Mouse (Mus musculus) CD4-positive, CD25-positive, alpha-beta regulatory T cell (primary cell): ENCODE data around the gene Ivd. TPM values are rescaled to one million over a fixed set of nuclear protein-coding genes. Genes with fewer than 3 reads are reported as not detected.

ENCODE experiments used
- polyA plus RNA-seq: library from polyadenylated mRNA; unstranded; fragments of 100-300 nt; shearing (Covaris generic); gene quantifications from one replicate; pipeline ENCODE4 v1.2.1, GENCODE M21; 2017

Gene Ivd
- polyA plus RNA-seq: 66.6 TPM

DNA sequence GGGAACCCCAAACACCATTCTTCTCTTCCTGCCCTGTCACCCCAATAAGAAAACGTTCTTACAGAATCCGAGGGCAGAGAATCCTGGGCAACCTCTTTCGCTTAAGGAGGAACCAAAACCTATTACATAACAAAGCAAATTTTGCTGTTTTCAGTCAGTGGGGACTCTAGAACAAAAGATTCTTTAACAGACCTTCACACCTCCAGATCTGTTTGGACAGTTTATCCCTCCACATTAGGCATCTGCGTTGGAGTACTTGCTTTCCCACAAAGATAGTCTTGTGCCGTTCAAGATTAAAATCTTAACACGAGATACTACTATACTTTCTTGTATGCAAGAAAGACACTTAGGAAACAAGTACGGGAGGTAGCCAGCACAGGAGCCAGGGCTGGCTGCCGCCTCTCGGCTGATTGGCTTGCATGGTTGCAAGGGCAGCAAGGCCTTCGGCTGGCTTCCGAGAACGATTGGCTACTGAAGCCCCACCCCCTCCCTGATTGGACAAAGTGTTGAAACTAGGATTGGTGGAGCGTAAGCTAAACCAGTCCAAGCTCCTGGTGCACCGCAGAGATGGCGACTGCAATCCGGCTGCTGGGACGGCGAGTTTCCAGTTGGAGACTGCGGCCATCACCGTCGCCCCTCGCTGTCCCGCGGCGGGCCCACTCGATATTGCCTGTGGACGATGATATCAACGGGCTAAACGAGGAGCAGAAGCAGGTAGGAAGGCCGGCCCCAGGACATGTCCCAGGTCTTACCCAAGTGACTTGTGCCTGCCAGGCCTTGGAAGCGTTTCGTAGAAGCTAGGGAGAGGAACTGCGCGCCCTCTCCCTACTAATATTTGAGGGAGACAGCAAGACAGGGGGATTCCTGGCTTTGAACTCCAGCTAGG, at the start of gene Ivd:
TSS of gene Ivd (plus strand) at position 501 of the 886 bp plus-strand sequence.

DNA sequence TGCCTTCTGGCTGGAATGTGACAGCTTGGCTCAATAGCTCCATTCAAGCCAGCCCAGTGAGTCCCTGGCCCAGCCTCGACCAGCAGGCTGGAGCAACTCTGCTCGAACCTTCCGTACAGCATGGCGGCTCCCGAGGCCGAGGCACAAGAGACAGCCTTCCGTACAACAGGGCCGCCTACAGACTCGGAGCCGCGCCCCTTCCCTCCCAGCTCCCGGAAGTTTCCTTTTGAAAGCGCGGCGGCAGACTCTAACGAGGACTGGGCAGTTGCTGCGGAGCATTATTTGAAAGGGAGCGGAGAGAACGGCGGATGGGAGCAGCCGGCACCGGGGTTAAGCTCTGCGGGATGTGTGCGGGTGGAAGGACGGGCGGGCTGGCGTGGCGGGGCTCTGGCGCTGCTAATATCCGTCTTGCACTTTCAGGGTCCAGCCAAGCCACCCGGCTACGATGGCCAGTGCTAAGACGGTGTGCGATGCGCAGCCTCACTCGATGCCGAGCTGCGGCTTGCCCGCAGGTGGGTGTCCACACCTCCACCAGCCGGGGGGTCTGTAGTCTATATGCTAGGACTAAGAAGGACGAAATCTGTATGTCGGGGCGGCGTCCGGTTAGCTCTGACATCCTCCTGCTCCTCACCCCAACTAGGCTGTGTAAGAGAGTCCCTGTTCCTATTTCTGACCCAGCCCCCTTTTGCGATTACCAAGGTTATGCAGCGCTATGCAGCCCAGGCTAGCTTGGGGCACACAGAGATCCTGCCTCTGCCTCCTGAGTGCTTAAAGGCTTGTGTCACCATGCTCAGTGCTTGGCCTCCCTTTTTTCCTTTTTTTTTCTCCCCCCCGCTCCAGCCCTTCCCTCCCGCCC, 47.5 kb upstream of the Ivd start, which contains the start of gene Knstrn:
TSS of gene Knstrn (plus strand) at position 23 of the 856 bp plus-strand sequence.

DNA sequence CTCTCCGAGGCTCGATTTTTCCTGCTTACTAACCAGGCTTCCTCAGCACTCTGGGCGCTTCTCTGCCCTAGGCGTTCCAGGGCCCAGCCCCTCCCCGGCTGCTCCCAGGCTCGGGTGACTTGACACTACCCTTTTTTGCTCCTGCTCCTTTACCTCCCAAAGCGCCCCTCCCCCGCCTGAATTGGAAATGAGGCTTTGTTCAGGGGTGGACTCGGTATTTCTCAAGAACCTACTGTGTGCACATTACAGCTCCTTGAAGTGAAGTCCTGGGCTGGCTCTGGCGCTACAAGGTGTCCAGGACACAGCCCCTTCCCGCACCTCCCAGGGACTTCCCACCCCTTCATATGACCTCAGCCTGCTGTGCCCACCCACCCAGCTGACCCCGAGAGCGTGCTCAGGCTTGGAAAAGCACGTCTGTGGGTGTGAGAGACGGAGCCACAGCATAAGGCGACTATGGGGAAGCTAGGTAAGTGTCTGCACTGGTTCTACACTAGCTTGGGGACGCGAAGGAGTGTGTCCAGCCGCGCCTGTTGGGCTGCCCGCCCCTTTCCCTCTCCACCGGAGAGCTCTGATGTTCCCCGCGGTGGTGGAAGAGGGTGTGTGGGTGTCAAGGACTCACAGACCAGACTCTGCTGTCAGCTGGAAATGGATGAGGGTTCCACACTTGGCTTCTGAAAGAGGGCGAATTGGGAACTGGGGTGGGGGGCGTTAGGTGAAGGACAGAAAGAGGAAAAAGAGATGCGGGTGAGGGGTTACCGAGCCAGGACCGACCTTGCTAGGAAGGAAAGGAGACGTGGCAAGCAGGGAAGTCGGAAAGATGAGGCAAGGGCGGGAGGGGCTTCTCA, 38.4 kb downstream of the Ivd start, which contains the start of gene Bahd1:
TSS of gene Bahd1 (plus strand) at position 397 of the 845 bp plus-strand sequence.

DNA sequence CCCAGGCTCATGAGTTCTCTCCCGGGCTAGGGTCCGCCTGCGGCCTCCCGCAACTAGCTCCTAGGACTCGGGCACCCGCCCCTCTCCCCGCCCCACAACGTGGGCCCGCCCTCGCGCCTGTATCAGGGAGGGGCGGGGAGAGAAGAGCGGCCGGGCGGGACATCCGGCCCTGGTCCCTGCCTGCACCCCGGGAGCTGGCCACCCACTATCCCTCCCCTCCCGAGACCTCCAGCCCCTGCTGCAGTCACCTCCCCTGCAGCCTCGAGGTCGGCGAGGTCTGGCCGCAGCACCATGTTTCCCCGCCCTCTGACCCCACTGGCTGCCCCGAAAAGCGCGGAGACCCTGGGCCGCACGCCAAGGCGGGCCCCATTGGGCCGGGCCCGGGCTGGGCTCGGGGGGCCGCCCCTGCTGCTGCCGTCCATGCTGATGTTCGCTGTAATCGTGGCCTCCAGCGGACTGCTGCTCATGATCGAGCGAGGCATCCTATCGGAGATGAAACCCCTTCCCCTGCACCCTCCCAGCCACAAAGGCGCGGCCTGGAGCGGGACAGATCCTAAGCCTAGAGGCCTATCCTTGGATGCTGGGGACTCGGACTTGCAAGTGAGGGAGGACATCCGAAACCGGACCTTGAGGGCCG, 64.7 kb downstream of the Ivd start, which contains the start of gene Chst14:
TSS of gene Chst14 (plus strand) at position 136 of the 637 bp plus-strand sequence.

Other genes with a start within 250 kb of the Ivd start
- 0.20 TPM for gene Pak6, start 198.7 kb upstream of the Ivd start, polyA plus RNA-seq
- not detected for gene Ankrd63, start 158.0 kb upstream of the Ivd start, polyA plus RNA-seq
- 56.3 TPM for gene Plcb2, start 133.5 kb upstream of the Ivd start, polyA plus RNA-seq
- gene Inafm2, start 116.2 kb upstream of the Ivd start, polyA plus RNA-seq: 8.2 TPM
- 0.12 TPM for gene Ccdc9b, start 99.3 kb upstream of the Ivd start, polyA plus RNA-seq
- gene Phgr1, start 89.2 kb upstream of the Ivd start, polyA plus RNA-seq: not detected
- 0.12 TPM for gene Disp2, start 82.2 kb upstream of the Ivd start, polyA plus RNA-seq
- gene Knstrn, start 48.0 kb upstream of the Ivd start, polyA plus RNA-seq: 9.4 TPM
- 22.5 TPM for gene Bahd1, start 38.4 kb downstream of the Ivd start, polyA plus RNA-seq
- 5.8 TPM for gene Chst14, start 64.5 kb downstream of the Ivd start, polyA plus RNA-seq
- 21.6 TPM for gene Ccdc32, start 167.4 kb downstream of the Ivd start, polyA plus RNA-seq
- 2.3 TPM for gene Rpusd2, start 172.8 kb downstream of the Ivd start, polyA plus RNA-seq
- 2.5 TPM for gene Knl1, start 185.2 kb downstream of the Ivd start, polyA plus RNA-seq